Mouse (Mus musculus) lung, adult 2 months (tissue): Measurements from ENCODE around the gene Adcy5.

Experiments
- CTCF ChIP-seq: fragments of 200-500 bp; IDR thresholded peaks from 2 replicates; pipeline ENCODE4 v1.5.1; 2011; ENCODE audit warnings: mild to moderate bottlenecking, low read length, control low read depth; ENCODE audit not compliant: insufficient read depth
- POLR2A ChIP-seq: fragments of 200-500 bp; IDR thresholded peaks from 2 replicates; pipeline ENCODE4 v1.6.1; 2011; ENCODE audit warnings: low read depth, mild to moderate bottlenecking, control low read depth, low read length, borderline replicate concordance; ENCODE audit errors: extremely low read depth

GRCm38 (mm10) chr16:35107985-35108384, 46.7 kb upstream of the Adcy5 start:
- TF ChIP-seq POLR2A (no peak), CTCF (no peak)
